Mouse (Mus musculus) ES-Bruce4 (cell line): ENCODE data around the gene Rabl2. TPM values are rescaled to one million over a fixed set of nuclear protein-coding genes. Genes with fewer than 3 reads are reported as not detected.

Experiments
- H3K27ac ChIP-seq: 2 replicates; pipeline ENCODE4 v1.5.1; 2012; ENCODE audit warnings: low read length, inconsistent platforms; ENCODE audit not compliant: insufficient read depth
- H3K27me3 ChIP-seq: 2 replicates; pipeline ENCODE4 v1.6.1; 2012; ENCODE audit warnings: mild to moderate bottlenecking, low read length, inconsistent platforms; ENCODE audit not compliant: control insufficient read depth, poor library complexity, insufficient read depth, severe bottlenecking
- H3K36me3 ChIP-seq: 2 replicates; pipeline ENCODE4 v1.6.1; 2012; ENCODE audit warnings: inconsistent platforms, mild to moderate bottlenecking, low read length, moderate library complexity; ENCODE audit not compliant: control insufficient read depth, poor library complexity, insufficient read depth, severe bottlenecking
- H3K4me1 ChIP-seq: one replicate; pipeline ENCODE4 v1.8.1; 2011; ENCODE audit warnings: low read length; ENCODE audit not compliant: control insufficient read depth, insufficient read depth
- H3K4me3 ChIP-seq: 2 replicates; pipeline ENCODE4 v1.5.1; 2011; ENCODE audit warnings: low read depth, mild to moderate bottlenecking, low read length
- H3K9ac ChIP-seq: 2 replicates; pipeline ENCODE4 v1.6.1; 2012; ENCODE audit warnings: low read depth, mild to moderate bottlenecking, inconsistent platforms; ENCODE audit not compliant: poor library complexity, severe bottlenecking
- H3K9me3 ChIP-seq: replicated peaks from 2 replicates; pipeline ENCODE4 v1.6.1; 2012; ENCODE audit warnings: mild to moderate bottlenecking, low read length, inconsistent platforms; ENCODE audit not compliant: control insufficient read depth, poor library complexity, insufficient read depth, severe bottlenecking
- CTCF ChIP-seq: IDR thresholded peaks from one replicate; pipeline ENCODE4 v1.8.1; 2011; ENCODE audit warnings: low read depth, low read length
- EP300 ChIP-seq: IDR thresholded peaks from 2 replicates; pipeline ENCODE4 v1.6.1; 2011; ENCODE audit warnings: low read depth, low read length; ENCODE audit not compliant: insufficient read depth
- POLR2A ChIP-seq: IDR thresholded peaks from one replicate; pipeline ENCODE4 v1.8.1; 2011; ENCODE audit warnings: low read length; ENCODE audit not compliant: insufficient read depth
- polyA plus RNA-seq: library from polyadenylated mRNA; stranded (reverse); fragments of >200 nt; gene quantifications from 2 replicates; pipeline ENCODE4 v1.2.4, GENCODE M21; 2011; ENCODE audit warnings: low read depth; ENCODE audit not compliant: missing spikeins, insufficient read depth, insufficient read length

The Rabl2 gene
- polyA plus RNA-seq, 1 experiment: 12.6 TPM

DNA sequence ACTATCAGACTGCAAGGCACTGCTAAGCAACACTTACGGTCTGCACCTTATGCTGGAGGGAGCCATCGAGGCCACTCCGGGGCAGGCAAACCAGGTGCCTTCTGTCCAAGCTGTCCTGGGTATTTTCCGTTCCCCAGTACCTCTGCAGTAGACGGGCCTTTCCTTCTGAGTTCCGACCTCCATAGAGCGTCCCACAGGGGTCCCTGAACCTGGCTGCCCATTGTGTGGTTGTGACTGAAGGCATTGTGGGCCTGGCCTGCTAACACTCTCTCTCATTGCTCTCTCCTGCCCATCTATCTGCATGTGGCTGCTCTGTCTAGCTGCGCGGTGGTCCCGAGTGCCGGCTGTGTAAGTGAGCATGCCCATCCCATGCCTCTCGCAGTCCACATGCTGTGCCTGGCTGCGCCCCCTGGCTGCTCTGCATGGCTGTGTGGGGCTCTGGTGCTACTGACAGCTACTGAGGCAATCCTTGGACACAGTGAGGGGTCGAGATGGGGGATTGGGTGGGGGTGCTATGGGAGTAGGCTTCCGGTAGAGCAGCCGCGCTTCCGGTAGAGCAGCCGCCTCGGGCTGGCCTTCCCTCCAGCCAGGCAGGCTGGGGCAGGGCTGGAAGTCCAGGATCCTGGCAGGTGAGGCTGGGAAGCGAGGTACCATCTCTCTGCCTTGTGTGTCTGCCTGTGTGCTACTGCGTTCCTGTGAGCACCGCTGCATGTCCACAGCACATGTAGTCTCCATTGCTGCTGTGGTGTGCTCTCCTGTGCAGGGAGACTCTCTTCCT lies 35.1 kb downstream of the Rabl2 start:
- H3K9ac ChIP-seq: no peak overlapping the region

DNA sequence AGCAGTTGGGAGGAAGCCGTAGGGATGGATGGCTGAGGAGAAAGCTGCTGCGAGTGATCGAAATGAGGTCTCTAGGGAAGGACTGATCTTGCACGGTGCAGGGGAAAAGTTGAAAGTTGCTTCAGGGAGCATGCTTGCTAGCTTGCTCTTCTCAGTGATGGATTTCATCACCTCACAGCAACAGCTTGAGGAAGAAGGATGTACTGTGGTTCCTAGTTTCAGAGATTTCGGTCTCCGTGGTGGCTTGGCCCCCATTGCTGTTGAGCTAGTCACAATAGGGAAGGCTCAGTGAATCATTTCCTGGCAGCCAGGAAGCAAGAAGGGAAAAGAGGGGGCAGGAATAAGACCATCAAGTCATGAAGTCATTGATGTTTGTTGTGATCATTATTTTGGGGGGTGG lies 36.1 kb downstream of the Rabl2 start:
- Histone ChIP-seq H3K27ac (no peak overlapping the region), H3K4me3 (no peak overlapping the region), H3K27me3 (no peaks in the 10 kb centered on the region), H3K9ac (no peak overlapping the region), H3K9me3 (no peaks in the 10 kb centered on the region), H3K36me3 (no peaks in the 10 kb centered on the region), H3K4me1 (no peaks in the 10 kb centered on the region)
- TF ChIP-seq EP300: no peak
- no peak for TF ChIP-seq CTCF
- TF ChIP-seq POLR2A: no peak

More for the DNA sequence above, 35.1 kb downstream of the Rabl2 start:
- Histone ChIP-seq H3K4me1 (no peaks in the 10 kb centered on the region), H3K4me3 (peak overlapping the region; percentile 57), H3K27me3 (no peaks in the 10 kb centered on the region), H3K9me3 (no peaks in the 10 kb centered on the region), H3K27ac (no peak overlapping the region), H3K36me3 (no peaks in the 10 kb centered on the region)
- TF ChIP-seq EP300 (no peak), CTCF (peak; percentile 64), POLR2A (no peak)

DNA sequence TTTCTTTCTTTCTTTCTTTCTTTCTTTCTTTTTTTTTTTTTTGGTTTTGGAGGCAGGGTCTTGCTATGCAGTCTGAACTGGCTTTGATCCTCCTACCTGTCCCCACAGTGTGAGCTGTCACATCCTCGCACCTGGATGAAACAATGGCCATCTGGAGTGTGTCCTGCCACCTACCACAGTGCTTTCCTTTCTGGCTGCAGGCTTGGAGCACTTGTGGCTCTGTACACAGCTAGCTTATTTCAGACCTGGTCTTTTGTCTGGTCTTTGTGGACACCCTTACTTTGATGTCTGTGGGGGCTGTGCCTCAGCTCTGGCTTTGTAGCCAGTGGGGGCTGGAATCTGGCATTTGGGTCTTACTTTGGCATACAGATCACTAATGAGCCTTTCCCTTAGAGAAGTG lies 40.0 kb downstream of the Rabl2 start:
- Histone ChIP-seq H3K27ac (no peak overlapping the region), H3K27me3 (no peaks in the 10 kb centered on the region), H3K9ac (no peak overlapping the region), H3K4me3 (no peak overlapping the region), H3K36me3 (no peaks in the 10 kb centered on the region), H3K4me1 (no peaks in the 10 kb centered on the region), H3K9me3 (no peaks in the 10 kb centered on the region)
- no peak for TF ChIP-seq POLR2A
- TF ChIP-seq EP300: no peak
- no peak for TF ChIP-seq CTCF

DNA sequence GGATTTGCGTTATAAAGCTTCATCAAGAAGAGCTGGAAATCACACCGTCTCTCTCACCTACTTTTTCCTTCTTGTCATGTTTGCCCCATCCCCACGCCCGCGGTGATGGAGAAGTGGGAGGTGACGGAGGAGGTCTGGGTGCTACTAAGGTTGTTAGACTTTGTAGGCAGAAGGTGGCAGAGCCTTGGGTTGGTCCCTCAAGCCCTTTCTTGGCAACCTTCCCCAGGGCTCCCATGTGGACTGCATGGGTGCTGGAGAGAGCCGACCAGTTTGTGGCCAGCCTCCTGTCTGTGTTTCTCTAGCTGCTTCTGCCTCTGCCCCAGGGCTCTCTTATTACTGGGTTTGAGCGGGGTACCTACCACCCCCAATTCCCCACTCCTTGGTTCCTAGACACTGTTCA lies 41.2 kb downstream of the Rabl2 start:
- H3K27me3 ChIP-seq: no peaks in the 10 kb centered on the region
- H3K9me3 ChIP-seq: no peaks in the 10 kb centered on the region
- no peak overlapping the region for H3K27ac ChIP-seq
- H3K36me3 ChIP-seq: no peaks in the 10 kb centered on the region
- no peak overlapping the region for H3K4me3 ChIP-seq
- TF ChIP-seq POLR2A (no peak), EP300 (no peak), CTCF (no peak)
- no peaks in the 10 kb centered on the region for H3K4me1 ChIP-seq
- H3K9ac ChIP-seq: no peak overlapping the region

DNA sequence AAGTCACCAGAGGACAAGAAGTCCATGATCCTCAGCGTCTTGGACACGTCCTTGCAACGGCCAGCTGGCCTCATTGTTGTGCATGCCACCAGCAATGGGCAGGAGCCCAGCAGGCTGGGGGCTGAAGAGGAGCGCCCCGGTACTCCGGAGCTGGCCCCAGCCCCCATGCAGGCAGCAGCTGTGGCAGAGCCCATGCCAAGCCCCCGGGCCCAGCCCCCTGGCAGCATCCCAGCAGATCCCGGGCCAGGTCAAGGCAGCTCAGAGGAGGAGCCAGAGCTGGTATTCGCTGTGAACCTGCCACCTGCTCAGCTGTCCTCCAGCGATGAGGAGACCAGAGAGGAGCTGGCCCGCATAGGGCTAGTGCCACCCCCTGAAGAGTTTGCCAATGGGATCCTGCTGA lies 42.9 kb downstream of the Rabl2 start:
- H3K36me3 ChIP-seq: no peaks in the 10 kb centered on the region
- no peaks in the 10 kb centered on the region for H3K4me1 ChIP-seq
- peaks cover 4% of the 10 kb centered on the region; the same call in 1 of the 2 replicates for H3K9me3 ChIP-seq
- H3K27me3 ChIP-seq: no peaks in the 10 kb centered on the region
- H3K9ac ChIP-seq: peak overlapping the region; percentile 64; the same call in 1 of the 2 replicates
- H3K27ac ChIP-seq: no peak overlapping the region
- H3K4me3 ChIP-seq: peak overlapping the region; percentile 65
- no peak for TF ChIP-seq POLR2A
- TF ChIP-seq CTCF: no peak
- no peak for TF ChIP-seq EP300
